Mouse (Mus musculus) liver, embryonic 14.5 days (tissue): ENCODE data around the gene Apoc3. TPM values are rescaled to one million over a fixed set of nuclear protein-coding genes. Genes with fewer than 3 reads are reported as not detected.

Experiments used
- ATAC-seq: fragments of 200-750 bp; cut with Nextera tagmentation; 2 replicates; pipeline ENCODE4 v1.8.0; 2017; ENCODE audit warnings: moderate number of reproducible peaks, mild to moderate bottlenecking, moderate library complexity; ENCODE audit not compliant: insufficient read depth
- DNase-seq, 3 experiments: peaks; one replicate each; pipeline ENCODE4 v3.0.0-alpha.2; 2012 to 2013; ENCODE audit warnings: low read depth in 3 of 3, low spot score in 3 of 3
- H3K27ac ChIP-seq: fragments of 300-500 bp; sonication (generic); 2 replicates; pipeline ENCODE4 v1.5.1; 2014; ENCODE audit warnings: moderate library complexity, mild to moderate bottlenecking, control low read depth, inconsistent platforms
- H3K27me3 ChIP-seq: fragments of 300-500 bp; sonication (generic); 2 replicates; pipeline ENCODE4 v1.6.1; 2014; ENCODE audit warnings: mild to moderate bottlenecking, low read length, moderate library complexity; ENCODE audit not compliant: control insufficient read depth, insufficient read depth
- H3K36me3 ChIP-seq: fragments of 300-500 bp; sonication (generic); replicated peaks from 2 replicates; pipeline ENCODE4 v1.6.1; 2014; ENCODE audit warnings: low read depth; ENCODE audit not compliant: control insufficient read depth, insufficient read depth
- H3K4me1 ChIP-seq, 2 experiments: fragments of 200-500 bp in 1 of 2; fragments of 300-500 bp in 1 of 2; sonication (generic) in 1 of 2; replicated peaks; 2 replicates each; pipeline ENCODE4 v1.6.1; 2012 to 2014; ENCODE audit warnings: antibody characterized with exemption in 1 of 2, inconsistent platforms in 1 of 2, low read length in 1 of 2; ENCODE audit not compliant: control insufficient read depth in 2 of 2, insufficient read depth in 2 of 2
- H3K4me2 ChIP-seq: fragments of 300-500 bp; sonication (generic); 2 replicates; pipeline ENCODE4 v1.6.1; 2014; ENCODE audit warnings: low read depth, mild to moderate bottlenecking, control low read depth, moderate library complexity
- H3K4me3 ChIP-seq, 2 experiments: fragments of 200-500 bp in 1 of 2; fragments of 300-500 bp in 1 of 2; sonication (generic) in 1 of 2; 2 replicates each; pipeline ENCODE4 v1.5.1; 2012 to 2014; ENCODE audit warnings: low read depth in 2 of 2, low read length in 2 of 2, mild to moderate bottlenecking in 2 of 2, control low read depth in 1 of 2, inconsistent platforms in 1 of 2, moderate library complexity in 1 of 2; ENCODE audit not compliant: insufficient read depth in 1 of 2
- H3K9ac ChIP-seq: fragments of 300-500 bp; sonication (generic); replicated peaks from 2 replicates; pipeline ENCODE4 v1.6.1; 2014; ENCODE audit warnings: mild to moderate bottlenecking, control low read depth, moderate library complexity
- H3K9me3 ChIP-seq: fragments of 300-500 bp; sonication (generic); 2 replicates; pipeline ENCODE4 v1.6.1; 2016; ENCODE audit warnings: low read length, mixed read lengths; ENCODE audit not compliant: control insufficient read depth
- CTCF ChIP-seq: IDR thresholded peaks from 2 replicates; pipeline ENCODE4 v1.5.1; 2016; ENCODE audit warnings: antibody characterized with exemption, low read depth, control low read depth
- EP300 ChIP-seq: IDR thresholded peaks from 2 replicates; pipeline ENCODE4 v1.6.1; 2016; ENCODE audit warnings: antibody characterized with exemption, low read depth
- WGBS: fragments of 180-500 bp; shearing (Covaris S2); extraction: QIAGEN DNeasy Blood & Tissue Kit; methylation state at CpG from one replicate; pipeline ENCODE4 v1.1.7; 2014; ENCODE audit not compliant: insufficient replicate concordance; 5-methylcytosine and 5-hydroxymethylcytosine counted together
- polyA plus RNA-seq, 2 experiments: library from polyadenylated mRNA; depleted of rRNA in 1 of 2; stranded (reverse) in 1 of 2; unstranded in 1 of 2; fragments of >200 nt; fragmentation: Nextera tagmentation in 1 of 2; extraction: Ambion mirVana in 1 of 2; gene quantifications; 2 replicates each; pipeline versions ENCODE4 v1.2.1 to v1.2.3; 2012 to 2014

The Apoc3 gene
- polyA plus RNA-seq, 2 experiments, result 2.7 to 5.8 TPM

DNA sequence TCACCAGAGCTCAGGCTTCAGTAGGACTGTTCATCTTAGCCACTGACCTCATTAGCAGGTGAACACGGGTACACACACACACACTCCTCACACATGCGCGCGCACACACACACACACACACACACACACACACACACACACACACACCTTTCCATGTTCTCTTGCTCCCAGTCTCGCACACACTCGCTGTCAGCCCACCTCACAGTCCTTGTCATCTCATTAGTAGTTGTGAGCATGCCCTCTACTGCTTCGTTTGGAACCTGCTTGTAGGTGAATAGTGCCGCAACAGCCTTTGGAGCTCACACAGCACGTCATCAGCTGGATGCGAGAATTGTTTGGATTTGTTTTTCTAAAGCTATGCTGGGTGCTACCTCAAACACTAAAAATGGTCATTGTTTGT, 46.1 kb downstream of the Apoc3 start:
- DNase-seq, result no peak
- no peak overlapping the region for H3K9ac ChIP-seq
- H3K9me3 ChIP-seq, result no peaks in the 10 kb centered on the region
- no peak for TF ChIP-seq CTCF
- TF ChIP-seq EP300, result no peak
- H3K4me2 ChIP-seq, result no peak overlapping the region
- no peaks in the 10 kb centered on the region for H3K27me3 ChIP-seq
- H3K27ac ChIP-seq, result no peak overlapping the region
- H3K36me3 ChIP-seq, result no peaks in the 10 kb centered on the region
- 78% methylated on average over 10 of the region's 10 CpGs for WGBS
- H3K4me3 ChIP-seq, result no peak overlapping the region
- ATAC-seq, result no peak
- no peaks in the 10 kb centered on the region for H3K4me1 ChIP-seq

DNA sequence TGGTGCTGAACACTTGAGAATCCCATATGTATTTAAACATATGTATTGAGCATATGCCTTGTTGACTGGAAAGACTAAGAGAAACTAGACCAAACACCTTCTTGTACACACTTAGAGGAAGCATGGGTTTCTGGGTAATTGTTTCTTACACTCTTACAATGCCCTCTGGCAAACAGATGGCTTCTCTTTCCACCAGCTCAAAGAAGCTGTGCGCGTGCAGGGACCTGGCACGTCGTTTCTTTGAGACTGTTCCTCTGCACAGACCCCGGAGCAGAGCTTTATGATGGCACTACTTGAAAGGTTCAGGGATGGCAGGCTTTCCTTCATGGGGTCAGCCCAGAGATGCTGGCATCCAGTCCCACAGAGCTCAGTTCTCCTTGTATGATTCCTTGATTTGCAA, 46.5 kb downstream of the Apoc3 start:
- WGBS, result 80% methylated on average over 5 of the region's 5 CpGs
- no peaks in the 10 kb centered on the region for H3K9me3 ChIP-seq
- ATAC-seq (no peak), DNase-seq (no peak)
- H3K4me2 ChIP-seq, result no peak overlapping the region
- no peaks in the 10 kb centered on the region for H3K27me3 ChIP-seq
- TF ChIP-seq EP300 (no peak), CTCF (no peak)
- H3K36me3 ChIP-seq, result no peaks in the 10 kb centered on the region
- H3K4me1 ChIP-seq, result no peaks in the 10 kb centered on the region; a peak in 1 of 4 replicates
- H3K27ac ChIP-seq, result no peak overlapping the region
- no peak overlapping the region for H3K9ac ChIP-seq
- no peak overlapping the region for H3K4me3 ChIP-seq

DNA sequence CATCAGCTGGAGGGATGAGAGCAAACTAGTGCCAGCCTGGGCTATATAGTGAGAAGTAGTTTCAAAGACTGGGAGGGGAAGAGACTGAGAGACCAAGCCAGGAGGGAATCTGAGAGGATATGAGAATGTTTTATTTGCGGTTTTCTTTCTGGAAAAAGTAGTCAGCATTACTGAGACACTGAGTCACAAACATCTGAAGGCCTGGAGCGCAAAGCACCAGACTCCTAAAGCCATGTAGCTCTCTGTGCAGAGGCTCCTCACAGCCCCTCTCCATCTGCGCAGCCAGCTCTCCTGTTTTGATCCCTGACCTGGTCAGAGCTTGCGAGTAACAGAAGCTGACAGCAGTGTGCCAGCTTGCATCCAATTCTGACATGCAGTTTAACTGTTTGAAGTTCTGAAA, 47.1 kb downstream of the Apoc3 start:
- no peak for ATAC-seq

DNA sequence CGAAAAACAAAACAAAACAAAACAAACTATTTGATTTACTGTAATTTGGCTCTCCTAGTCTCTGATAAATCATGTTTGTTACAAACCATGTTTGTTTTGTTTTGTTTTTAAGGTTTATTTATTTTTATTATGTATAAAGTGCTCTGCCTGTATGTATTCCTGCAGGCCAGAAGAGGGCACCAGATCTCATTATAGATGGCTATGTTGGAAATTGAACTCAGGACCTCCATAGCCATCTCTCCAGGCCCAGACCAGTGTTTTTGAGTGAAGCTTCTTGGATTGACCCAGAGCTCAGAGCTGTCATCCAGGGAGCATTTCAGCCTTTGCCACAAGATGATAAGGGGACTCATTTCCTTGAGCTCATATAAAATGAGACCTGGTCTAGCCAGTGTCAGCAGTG, 49.0 kb downstream of the Apoc3 start:
- Histone ChIP-seq H3K4me3 (no peak overlapping the region), H3K27me3 (no peaks in the 10 kb centered on the region), H3K9me3 (no peaks in the 10 kb centered on the region), H3K4me2 (no peak overlapping the region), H3K27ac (no peak overlapping the region), H3K4me1 (no peaks in the 10 kb centered on the region; a peak in 2 of 4 replicates), H3K36me3 (no peaks in the 10 kb centered on the region), H3K9ac (no peak overlapping the region)
- no peak for DNase-seq
- TF ChIP-seq EP300 (no peak), CTCF (peak; percentile 57)
- ATAC-seq, result no peak
- WGBS, result 79% methylated on average over 1 of the region's 1 CpGs

More for the DNA sequence above, 47.1 kb downstream of the Apoc3 start:
- H3K27me3 ChIP-seq, result no peaks in the 10 kb centered on the region
- no peak overlapping the region for H3K27ac ChIP-seq
- H3K4me1 ChIP-seq, result no peaks in the 10 kb centered on the region; a peak in 2 of 4 replicates
- no peak overlapping the region for H3K4me3 ChIP-seq
- H3K36me3 ChIP-seq, result no peaks in the 10 kb centered on the region
- no peak overlapping the region for H3K4me2 ChIP-seq
- no peaks in the 10 kb centered on the region for H3K9me3 ChIP-seq
- DNase-seq, result no peak
- H3K9ac ChIP-seq, result no peak overlapping the region
- TF ChIP-seq CTCF (no peak), EP300 (no peak)
- 71% methylated on average over 4 of the region's 4 CpGs for WGBS

DNA sequence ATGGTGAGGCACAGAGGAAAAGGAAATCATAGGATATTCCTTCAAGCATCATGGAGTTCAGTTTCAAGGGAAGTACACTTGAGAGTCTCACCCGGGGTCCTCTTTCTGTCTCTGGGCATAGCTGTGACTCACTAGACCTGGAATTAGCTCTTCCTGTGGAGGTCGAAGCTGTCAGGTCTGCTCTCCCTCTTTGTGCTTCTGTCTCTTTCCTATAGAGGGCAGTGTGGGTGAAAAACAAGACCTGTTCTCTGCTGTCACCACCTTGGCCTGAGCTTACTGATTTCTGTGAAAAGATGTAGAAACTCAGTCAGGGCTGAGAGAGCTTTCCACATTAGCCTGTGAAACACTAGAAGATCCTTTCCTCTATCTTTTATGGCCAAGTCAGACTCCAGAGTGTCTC, 50.2 kb downstream of the Apoc3 start:
- Histone ChIP-seq H3K4me2 (no peak overlapping the region), H3K9me3 (no peaks in the 10 kb centered on the region), H3K27me3 (no peaks in the 10 kb centered on the region), H3K36me3 (no peaks in the 10 kb centered on the region), H3K9ac (no peak overlapping the region), H3K27ac (no peak overlapping the region), H3K4me3 (no peak overlapping the region), H3K4me1 (no peaks in the 10 kb centered on the region; a peak in 2 of 4 replicates)
- ATAC-seq (no peak), DNase-seq (no peak)
- TF ChIP-seq EP300 (no peak), CTCF (peak; percentile 53)
- WGBS, result 11% methylated on average over 2 of the region's 2 CpGs
